Mouse (Mus musculus): ENCODE data around the gene Slc34a3. TPM values are rescaled to one million over a fixed set of nuclear protein-coding genes. Genes with fewer than 3 reads are reported as not detected.

Slc34a3 gene
- polyA plus RNA-seq, 1 experiment from 2014 or later: not detected

Other genes starting within 250 kb of the Slc34a3 start
- gene Nsmf, start 180.0 kb downstream of the Slc34a3 start, polyA plus RNA-seq (2015; fragmentation: Nextera tagmentation; extraction: Ambion mirVana): 49.4 and 51.0 TPM in 2 replicates
- gene Entpd8, start 154.1 kb downstream of the Slc34a3 start, polyA plus RNA-seq (2015; fragmentation: Nextera tagmentation; extraction: Ambion mirVana): not detected in 2 replicates
- 0.09 TPM in 1 of 2 replicates, not detected in the other for gene Noxa1, start 139.2 kb downstream of the Slc34a3 start, polyA plus RNA-seq (2015; fragmentation: Nextera tagmentation; extraction: Ambion mirVana)
- 7.7 and 8.2 TPM in 2 replicates for gene Nrarp, start 53.6 kb downstream of the Slc34a3 start, polyA plus RNA-seq (2015; fragmentation: Nextera tagmentation; extraction: Ambion mirVana)
- 6.4 and 6.9 TPM in 2 replicates for gene Tor4a, start 37.5 kb downstream of the Slc34a3 start, polyA plus RNA-seq (2015; fragmentation: Nextera tagmentation; extraction: Ambion mirVana)
- gene Nelfb, start 22.9 kb downstream of the Slc34a3 start, polyA plus RNA-seq (2015; fragmentation: Nextera tagmentation; extraction: Ambion mirVana): 68.8 and 72.8 TPM in 2 replicates
- not detected in 2 replicates for gene Stpg3, start 19.7 kb downstream of the Slc34a3 start, polyA plus RNA-seq (2015; fragmentation: Nextera tagmentation; extraction: Ambion mirVana)
- not detected in 2 replicates for gene Fam166a, start 15.6 kb downstream of the Slc34a3 start, polyA plus RNA-seq (2015; fragmentation: Nextera tagmentation; extraction: Ambion mirVana)
- 402 and 437 TPM in 2 replicates for gene Tubb4b, start 9.7 kb downstream of the Slc34a3 start, polyA plus RNA-seq (2015; fragmentation: Nextera tagmentation; extraction: Ambion mirVana)
- not detected in 2 replicates for gene Rnf224, start 2.4 kb upstream of the Slc34a3 start, polyA plus RNA-seq (2015; fragmentation: Nextera tagmentation; extraction: Ambion mirVana)
- 6.6 and 7.2 TPM in 2 replicates for gene Rnf208, start 7.9 kb upstream of the Slc34a3 start, polyA plus RNA-seq (2015; fragmentation: Nextera tagmentation; extraction: Ambion mirVana)
- gene Cysrt1, start 8.1 kb upstream of the Slc34a3 start, polyA plus RNA-seq (2015; fragmentation: Nextera tagmentation; extraction: Ambion mirVana): not detected in 2 replicates
- gene AL732309.1, start 12.5 kb upstream of the Slc34a3 start, polyA plus RNA-seq (2015; fragmentation: Nextera tagmentation; extraction: Ambion mirVana): 2.1 and 2.9 TPM in 2 replicates
- gene Tmem203, start 21.1 kb upstream of the Slc34a3 start, polyA plus RNA-seq (2015; fragmentation: Nextera tagmentation; extraction: Ambion mirVana): 15.5 and 15.9 TPM in 2 replicates
- 3.5 and 4.3 TPM in 2 replicates for gene Tprn, start 28.3 kb upstream of the Slc34a3 start, polyA plus RNA-seq (2015; fragmentation: Nextera tagmentation; extraction: Ambion mirVana)
- 144 and 158 TPM in 2 replicates for gene Ssna1, start 38.1 kb upstream of the Slc34a3 start, polyA plus RNA-seq (2015; fragmentation: Nextera tagmentation; extraction: Ambion mirVana)
- gene Anapc2, start 38.1 kb upstream of the Slc34a3 start, polyA plus RNA-seq (2015; fragmentation: Nextera tagmentation; extraction: Ambion mirVana): 77.3 and 82.5 TPM in 2 replicates
- gene Tmem210, start 53.8 kb upstream of the Slc34a3 start, polyA plus RNA-seq (2015; fragmentation: Nextera tagmentation; extraction: Ambion mirVana): not detected in 2 replicates
- not detected in 2 replicates for gene Lrrc26, start 55.6 kb upstream of the Slc34a3 start, polyA plus RNA-seq (2015; fragmentation: Nextera tagmentation; extraction: Ambion mirVana)
- 0.09 and 0.16 TPM in 2 replicates for gene Grin1, start 84.8 kb upstream of the Slc34a3 start, polyA plus RNA-seq (2015; fragmentation: Nextera tagmentation; extraction: Ambion mirVana)
- 28.4 and 31.3 TPM in 2 replicates for gene Man1b1, start 98.0 kb upstream of the Slc34a3 start, polyA plus RNA-seq (2015; fragmentation: Nextera tagmentation; extraction: Ambion mirVana)
- 13.6 and 14.4 TPM in 2 replicates for gene Dpp7, start 122.0 kb upstream of the Slc34a3 start, polyA plus RNA-seq (2015; fragmentation: Nextera tagmentation; extraction: Ambion mirVana)
- 14.9 and 17.0 TPM in 2 replicates for gene Uap1l1, start 131.3 kb upstream of the Slc34a3 start, polyA plus RNA-seq (2015; fragmentation: Nextera tagmentation; extraction: Ambion mirVana)
- gene Sapcd2, start 138.0 kb upstream of the Slc34a3 start, polyA plus RNA-seq (2015; fragmentation: Nextera tagmentation; extraction: Ambion mirVana): 16.5 and 18.1 TPM in 2 replicates
- gene Entpd2, start 161.5 kb upstream of the Slc34a3 start, polyA plus RNA-seq (2015; fragmentation: Nextera tagmentation; extraction: Ambion mirVana): 0.51 and 0.68 TPM in 2 replicates
- 26.6 and 29.0 TPM in 2 replicates for gene Npdc1, start 165.0 kb upstream of the Slc34a3 start, polyA plus RNA-seq (2015; fragmentation: Nextera tagmentation; extraction: Ambion mirVana)
- gene Fut7, start 188.9 kb upstream of the Slc34a3 start, polyA plus RNA-seq (2015; fragmentation: Nextera tagmentation; extraction: Ambion mirVana): 0.07 TPM in 1 of 2 replicates, not detected in the other
- 2.7 and 3.2 TPM in 2 replicates for gene Abca2, start 194.3 kb upstream of the Slc34a3 start, polyA plus RNA-seq (2015; fragmentation: Nextera tagmentation; extraction: Ambion mirVana)
- 1.8 and 2.5 TPM in 2 replicates for gene Clic3, start 222.5 kb upstream of the Slc34a3 start, polyA plus RNA-seq (2015; fragmentation: Nextera tagmentation; extraction: Ambion mirVana)
- 25.6 and 25.7 TPM in 2 replicates for gene Paxx, start 226.7 kb upstream of the Slc34a3 start, polyA plus RNA-seq (2015; fragmentation: Nextera tagmentation; extraction: Ambion mirVana)
- 19.8 and 20.7 TPM in 2 replicates for gene Ptgds, start 235.7 kb upstream of the Slc34a3 start, polyA plus RNA-seq (2015; fragmentation: Nextera tagmentation; extraction: Ambion mirVana)

Data from heart, embryonic 13.5 days (tissue).